Mouse (Mus musculus): ENCODE data around the gene Tacc3. TPM values are rescaled to one million over a fixed set of nuclear protein-coding genes. Genes with fewer than 3 reads are reported as not detected.

Tacc3 gene
- total RNA-seq, 4 experiments from 2014 or later: 1.6 to 3.1 (median 2.1) TPM

DNA sequence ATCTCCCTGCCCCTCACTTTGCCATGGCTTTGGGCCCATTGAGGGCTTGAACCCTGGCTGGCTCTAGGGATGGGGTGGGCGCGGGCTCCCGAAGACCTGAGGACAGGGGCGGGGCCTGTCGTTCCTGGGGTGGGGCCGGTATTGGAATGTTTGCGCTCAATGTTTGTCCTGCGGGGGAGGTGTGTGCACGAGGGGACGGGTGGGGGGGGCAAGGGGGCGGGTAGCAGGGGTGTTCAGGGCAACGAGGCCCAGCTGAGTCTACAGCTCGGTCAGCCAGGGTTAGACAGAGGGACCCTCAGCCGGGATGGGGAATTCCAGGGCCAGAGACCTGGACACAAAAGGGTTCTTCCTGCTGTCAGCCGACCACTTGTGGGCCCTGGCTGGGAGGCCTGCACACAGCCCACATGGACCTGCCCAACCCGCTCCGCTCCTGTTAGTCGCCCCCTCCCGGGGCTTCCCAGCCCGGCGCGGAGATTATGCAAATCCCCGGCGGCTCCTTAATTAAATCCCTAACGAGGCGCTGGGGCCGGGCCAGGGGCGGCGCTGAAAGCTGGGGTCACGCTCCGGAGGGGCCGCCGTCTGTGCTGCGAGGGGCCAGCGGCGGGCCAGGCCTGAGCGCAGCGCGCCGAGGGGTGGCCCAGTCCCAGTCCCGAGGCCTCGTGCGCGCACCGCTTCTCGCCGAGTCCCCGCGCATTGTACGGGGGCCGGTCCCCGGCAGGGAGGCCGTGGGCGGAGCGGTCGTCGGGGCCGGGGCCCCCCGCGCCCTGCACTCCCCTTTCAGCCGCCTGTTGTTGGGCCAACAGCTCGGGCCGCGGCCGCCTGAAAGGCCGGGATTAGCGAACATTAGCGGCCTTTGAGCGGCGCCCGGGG lies 37.2 kb downstream of the Tacc3 start:
- no peak for DNase-seq (ENCODE audit: low spot score)

DNA sequence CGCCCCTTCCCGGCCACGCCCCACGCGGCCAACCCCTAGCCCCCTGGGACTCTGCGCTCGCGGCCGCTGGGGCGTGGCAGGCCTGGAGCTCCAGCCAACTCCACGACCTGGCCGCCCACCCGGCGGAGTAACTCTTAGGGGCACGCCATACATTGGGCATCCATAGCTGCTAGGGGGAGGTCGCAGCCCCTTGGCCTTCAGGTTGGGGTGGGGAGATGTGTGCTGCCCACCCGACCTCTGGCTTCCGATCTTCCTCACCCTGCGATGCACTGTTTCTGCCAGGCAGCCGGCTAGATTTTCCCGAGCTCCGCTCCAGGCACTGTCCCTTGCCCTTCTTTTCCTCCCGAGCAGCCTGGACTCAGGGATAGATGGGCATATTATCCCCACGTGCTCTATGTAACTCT lies 37.8 kb downstream of the Tacc3 start:
- DNase-seq (ENCODE audit: low spot score): no peak

DNA sequence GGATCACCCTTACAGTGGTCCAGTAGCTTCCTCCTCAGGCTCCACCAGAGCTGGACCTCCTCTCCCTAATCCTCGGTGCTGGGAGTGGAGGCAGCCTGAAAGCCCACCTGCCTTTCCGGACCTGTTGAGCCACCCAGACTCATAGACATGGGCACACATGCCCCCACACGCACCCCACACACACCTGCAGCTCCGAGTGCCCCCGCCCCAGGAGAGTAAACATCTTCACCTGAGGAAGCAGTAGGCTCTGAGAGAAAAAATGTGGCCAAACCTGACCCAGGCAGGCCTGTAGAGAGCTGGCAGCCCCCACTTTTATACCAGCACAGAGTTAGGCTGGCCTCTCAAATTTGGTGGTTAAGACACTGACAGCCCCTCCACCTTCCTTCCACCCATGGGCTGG lies 38.5 kb downstream of the Tacc3 start:
- no peak for DNase-seq (ENCODE audit: low spot score)

DNA sequence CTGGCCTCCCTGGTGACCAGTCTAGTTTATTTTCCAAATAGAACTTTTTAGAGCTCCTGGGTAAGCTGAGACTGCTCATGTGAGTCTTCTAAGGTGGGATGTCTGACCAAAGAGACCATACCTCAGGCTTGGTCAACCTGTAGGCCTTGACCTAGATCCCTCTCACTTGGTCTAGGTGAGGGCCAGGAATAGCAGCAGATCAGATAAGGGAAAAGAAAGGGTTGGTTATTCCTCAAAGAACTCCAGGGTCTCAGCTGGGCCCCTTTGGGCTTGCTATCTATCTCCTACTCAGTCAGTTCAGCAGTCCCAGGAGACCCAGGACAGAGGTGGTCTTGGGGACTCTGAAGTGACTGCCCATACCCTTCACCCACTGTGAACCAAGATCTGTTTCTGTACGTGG lies 39.6 kb downstream of the Tacc3 start:
- no peak for DNase-seq (ENCODE audit: low spot score)

DNA sequence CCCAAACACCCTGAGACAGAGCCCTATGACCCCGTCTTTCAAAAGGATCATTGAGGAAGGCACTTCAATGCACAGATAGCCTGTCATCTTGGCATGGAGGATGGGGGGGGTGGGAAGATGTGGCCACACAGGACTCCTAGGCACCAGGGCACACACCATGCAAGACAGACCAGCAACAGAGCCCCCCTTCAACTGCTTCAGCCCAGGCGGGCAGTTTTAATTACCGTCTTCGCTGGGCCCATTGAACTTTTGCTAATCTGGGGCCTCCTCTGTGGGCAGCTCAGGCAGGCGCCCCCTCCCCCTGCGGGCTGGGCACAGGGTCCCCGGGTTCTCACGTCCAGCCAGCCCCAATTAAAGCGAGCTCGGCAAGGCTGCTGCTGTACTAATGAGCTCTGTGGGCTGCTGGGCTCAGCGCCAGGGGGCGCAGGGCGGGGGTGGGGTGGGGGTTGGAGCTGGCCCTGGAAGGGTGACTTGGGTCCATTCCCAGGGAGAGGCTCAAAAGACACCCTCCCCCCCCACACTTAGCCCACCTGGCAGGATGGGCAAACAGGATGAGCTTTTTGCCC lies 40.1 kb downstream of the Tacc3 start:
- DNase-seq (ENCODE audit: low spot score): no peak

DNA sequence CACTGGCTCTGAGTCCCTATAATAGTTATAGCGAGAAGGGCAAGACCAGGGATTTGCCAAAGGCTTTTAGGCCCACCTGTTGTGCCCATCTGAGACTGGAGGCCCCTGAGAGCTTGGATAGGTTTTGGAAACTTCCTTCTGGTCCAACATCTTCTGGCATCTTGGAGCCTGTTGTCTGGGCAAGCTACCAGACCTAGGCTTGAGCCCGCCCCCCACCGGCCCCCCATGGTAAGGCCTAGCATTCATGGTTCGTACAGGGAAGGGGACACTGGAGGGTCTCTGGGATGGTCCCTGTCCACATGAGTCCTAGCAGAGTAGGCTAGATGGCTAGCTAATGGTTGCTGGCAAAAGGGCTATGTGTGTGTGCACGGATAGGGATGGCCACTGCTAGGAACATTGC lies 40.7 kb downstream of the Tacc3 start:
- DNase-seq (ENCODE audit: low spot score): no peak

DNA sequence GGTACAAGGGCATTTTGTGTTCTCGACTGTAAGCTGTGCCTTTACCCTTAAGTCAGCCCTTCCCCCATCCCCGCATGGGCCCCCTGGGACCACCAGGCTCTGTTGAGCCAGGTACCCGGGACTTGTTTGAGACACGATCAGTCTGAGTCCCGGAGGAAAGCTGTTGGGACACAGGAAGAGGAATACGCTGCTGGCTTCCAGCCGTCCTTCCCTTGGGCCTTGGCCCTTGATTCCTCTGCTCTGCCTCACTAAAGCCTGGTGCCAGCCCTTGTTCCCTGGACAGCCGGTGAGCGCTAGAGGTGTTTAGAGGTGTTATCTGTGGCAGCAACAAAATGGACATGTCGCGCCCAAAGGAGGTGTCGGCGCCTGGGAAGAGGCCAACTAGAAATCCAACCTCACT lies 42.1 kb downstream of the Tacc3 start:
- no peak for DNase-seq (ENCODE audit: low spot score)

DNA sequence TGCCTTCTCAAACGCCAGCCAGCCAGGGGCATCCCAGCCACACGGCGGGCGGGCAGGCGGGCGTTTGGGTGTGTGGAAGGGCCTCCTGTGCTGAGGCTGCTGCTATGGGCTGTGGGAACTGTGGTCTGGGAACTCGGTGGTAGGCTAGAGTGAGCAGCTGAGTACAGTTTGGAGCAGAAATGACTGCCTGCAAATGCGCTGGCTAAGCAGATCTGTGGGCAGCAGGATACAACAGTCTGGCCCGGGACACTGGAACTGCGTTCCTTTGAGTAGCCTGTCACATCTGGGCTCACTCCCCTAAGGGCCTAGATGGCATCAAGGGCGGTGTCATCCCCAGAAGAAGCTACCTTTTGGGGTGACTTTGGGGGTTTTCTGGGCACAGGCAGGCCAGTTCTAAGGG lies 43.9 kb downstream of the Tacc3 start:
- no peak for DNase-seq (ENCODE audit: low spot score)

DNA sequence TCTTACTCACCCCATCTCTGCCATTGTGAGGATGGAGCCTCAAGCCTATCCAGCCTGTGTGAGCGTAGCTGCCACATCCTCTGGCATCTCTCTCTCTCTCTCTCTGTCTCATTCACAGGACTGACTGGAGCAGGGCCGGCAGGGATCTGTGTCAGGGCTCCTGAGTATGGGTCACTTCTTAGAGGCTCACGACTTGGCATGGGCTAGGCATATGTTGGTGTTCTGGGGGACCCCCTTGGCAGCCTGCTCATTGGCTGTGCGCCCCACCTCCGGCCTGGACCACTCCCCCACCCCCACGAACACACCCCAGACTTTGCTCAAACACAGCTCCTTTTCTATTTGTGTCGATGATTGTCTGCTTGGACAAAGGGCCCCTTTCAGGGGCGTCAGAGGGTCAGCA lies 46.1 kb downstream of the Tacc3 start:
- no peak for DNase-seq (ENCODE audit: low spot score)

DNA sequence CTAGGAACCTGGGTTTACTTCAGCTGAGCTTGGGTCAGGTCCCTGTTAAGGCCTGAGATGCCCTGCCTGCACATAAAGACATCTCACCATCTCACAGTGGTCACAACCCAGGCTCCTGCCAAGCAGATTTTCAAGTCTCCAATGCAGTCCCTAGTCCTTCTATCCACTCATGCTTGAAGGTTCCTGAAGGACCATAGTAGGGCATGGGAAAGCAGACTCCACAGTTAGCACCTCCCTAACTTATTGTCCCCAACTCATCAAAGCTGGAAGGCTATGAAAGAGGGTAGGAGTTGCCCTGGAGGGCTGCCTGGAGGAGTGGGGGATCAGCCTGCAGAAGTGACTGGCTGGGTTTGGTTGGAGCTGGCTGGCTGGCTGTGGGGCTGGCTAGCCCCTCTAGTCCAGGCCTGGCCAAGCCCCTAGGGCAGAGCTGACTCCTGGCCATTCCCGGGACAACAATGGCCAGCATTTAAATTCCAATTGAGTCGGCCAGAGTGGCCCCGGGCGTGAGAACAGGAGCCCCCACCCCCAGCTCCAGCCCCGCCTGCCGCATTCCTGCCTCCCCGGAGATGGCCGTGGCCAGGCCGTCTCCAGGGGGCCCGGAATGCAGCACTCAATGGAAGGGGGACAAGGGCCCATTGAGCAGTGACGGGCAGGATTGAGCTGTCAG lies 47.1 kb downstream of the Tacc3 start:
- no peak for DNase-seq (ENCODE audit: low spot score)

DNA sequence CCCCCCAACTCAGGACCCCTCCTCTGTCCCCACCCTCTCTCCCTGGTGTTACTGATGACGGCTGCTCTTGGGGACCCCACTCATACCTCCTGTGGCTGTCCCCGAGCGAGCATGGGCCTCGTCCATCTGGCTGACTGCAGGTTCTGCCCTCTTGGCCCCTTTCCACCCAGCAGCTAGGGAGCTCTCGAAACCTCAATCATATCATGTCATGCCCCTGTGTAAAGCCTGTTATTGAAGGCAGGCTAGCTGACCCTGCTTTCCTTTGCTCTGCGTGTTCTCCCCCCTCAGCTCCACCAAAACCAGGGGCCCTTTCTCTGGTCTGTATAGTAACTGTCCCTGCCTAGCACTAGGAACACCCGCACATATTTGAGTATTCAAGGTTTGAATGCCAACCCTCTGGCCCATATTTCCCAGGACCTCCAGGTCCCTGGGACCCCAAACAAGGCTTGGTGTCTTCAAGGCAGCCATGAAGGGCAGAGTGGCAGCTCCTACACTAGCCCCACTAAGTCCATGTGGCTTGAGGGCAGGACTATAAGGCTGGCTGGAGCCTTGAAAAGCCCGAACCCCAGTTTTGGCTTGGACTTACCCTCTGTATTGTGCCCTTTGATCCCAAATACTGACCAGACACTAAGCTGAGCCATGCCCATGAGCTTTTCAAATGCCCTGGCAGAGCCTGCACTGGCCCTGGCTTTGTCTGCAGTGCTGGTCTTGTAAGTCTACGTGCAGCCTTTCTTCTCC lies 47.9 kb downstream of the Tacc3 start:
- no peak for DNase-seq (ENCODE audit: low spot score)

DNA sequence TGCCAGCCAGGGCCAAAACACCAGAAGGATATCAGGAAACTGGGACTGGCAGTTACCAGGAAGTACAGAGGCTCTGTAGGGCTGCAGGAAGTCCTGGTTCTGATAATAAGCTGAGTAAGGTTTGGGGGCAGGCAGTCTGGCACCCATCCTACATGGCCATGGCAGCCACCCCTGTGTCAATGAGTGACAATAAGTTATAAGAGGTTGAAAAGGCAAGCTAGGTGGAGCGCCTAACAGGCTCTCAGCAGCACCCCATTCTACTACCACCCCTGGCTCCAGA lies 48.4 kb downstream of the Tacc3 start:
- DNase-seq (ENCODE audit: low spot score): no peak

DNA sequence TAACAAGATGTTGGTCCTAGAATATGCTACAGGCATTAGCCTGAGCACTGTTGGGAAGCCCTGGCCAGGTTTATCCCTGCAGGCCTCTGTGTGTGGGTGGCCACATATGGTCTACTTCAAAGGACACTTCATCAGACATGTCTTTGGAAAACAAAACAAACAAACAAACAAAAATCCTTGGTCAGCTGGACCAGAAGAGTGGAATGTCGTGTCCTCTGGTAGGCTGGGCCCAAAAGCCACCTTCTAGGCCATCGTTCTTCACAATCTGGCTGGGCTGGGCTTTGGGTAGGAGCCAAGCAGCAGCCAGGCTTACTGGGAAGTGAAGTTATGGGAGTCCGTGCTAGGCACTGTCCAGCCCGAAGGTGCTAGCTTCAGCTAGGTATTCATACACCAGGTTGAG lies 49.2 kb downstream of the Tacc3 start:
- DNase-seq (ENCODE audit: low spot score): no peak

DNA sequence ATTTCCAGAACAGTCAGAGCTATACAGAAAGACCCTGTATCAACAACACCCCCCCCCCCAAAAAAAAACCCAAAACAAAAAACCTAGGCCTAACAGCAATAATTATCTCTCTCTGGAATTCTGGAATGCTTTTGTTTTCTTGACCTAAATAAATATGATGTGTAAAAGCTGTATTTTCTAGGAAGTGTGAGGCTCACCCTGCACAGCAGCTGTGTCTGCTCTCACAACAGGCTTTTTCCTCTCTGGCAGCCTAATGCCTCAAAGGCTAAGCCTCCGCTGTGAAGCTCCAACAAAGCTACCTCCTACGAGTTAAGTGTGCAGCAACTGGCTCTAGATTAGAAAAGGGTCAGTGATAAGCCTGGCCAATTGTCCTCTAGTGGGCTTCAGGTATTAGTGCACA lies 51.1 kb downstream of the Tacc3 start:
- no peak for DNase-seq (ENCODE audit: low spot score)

DNA sequence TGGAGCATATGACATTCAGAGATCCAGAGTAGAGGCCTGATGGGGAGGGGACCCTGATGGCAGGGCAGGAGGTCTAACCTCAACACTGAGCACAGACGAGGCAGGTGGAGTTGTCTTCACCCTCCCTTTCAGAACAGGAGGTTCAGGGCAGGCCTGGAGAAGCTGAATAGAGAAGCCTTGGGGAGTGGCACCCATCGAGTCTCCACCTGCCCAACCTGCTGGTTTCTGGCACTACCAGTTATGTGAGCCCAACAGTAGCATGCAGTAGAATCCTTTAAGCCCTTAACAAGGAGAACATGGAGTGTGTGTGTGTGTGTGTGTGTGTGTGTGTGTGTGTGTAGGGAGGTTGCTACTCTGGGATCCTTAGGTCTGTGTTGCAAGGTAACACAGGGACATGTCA lies 54.6 kb downstream of the Tacc3 start:
- DNase-seq (ENCODE audit: low spot score): no peak

DNA sequence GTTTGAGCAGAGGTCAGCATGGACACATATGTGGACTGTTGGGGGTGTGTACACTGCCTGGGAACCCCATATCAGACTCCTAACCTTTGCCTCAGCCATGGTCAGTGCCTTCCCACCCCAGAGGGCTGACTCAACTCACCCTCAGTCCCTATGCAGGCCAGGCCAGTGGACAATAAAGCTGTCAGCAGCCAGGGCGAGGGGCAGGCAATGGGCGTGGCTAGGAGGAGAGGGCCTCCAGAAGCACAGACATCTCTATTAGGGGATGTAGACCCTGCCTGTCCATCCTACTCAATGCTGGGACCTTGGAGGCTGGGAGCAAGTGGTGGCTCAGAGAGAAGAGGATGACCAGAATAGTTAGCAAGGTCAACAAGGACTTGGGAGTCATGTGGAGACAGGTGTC lies 57.3 kb downstream of the Tacc3 start:
- no peak for DNase-seq (ENCODE audit: low spot score)

DNA sequence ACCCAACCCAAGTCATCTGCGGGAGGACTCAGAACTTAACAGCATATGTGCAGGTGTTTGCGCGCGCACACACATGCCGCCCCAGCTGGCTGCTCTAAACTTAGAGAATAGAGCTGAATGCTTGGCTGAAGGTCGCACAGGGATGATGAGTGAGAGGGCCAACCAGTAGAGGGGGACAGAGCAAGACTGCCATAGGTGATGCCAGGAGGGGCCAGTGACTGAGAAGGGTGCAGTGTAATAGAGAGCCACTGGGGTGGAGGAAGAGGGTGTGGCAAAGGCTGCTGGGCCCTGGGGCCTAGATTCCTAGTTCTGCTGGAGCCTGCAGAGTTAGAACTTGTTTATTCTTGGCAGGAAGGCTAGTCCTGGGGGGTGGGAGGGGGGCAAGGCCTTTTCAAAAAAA lies 58.5 kb downstream of the Tacc3 start:
- no peak for DNase-seq (ENCODE audit: low spot score)

DNA sequence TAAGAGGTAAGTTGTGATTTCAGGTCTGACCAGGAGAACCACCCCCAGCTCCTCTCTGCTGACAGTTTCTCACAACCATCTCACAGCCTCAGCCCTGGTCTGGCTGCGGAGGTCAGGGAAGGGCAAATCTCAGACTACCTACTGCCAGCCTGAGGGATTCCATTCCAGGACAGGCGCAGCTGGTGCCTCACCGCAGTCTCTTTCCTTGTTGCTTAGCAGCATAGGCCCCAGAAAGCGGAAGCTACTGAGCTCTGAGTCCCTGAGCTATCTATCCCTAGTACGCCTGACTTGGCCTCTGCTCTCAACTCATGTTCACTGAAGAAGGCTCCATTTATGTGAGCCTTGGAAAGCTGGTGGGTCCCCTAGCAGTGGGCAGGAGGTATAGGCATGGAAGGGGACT lies 60.5 kb downstream of the Tacc3 start:
- no peak for DNase-seq (ENCODE audit: low spot score)

DNA sequence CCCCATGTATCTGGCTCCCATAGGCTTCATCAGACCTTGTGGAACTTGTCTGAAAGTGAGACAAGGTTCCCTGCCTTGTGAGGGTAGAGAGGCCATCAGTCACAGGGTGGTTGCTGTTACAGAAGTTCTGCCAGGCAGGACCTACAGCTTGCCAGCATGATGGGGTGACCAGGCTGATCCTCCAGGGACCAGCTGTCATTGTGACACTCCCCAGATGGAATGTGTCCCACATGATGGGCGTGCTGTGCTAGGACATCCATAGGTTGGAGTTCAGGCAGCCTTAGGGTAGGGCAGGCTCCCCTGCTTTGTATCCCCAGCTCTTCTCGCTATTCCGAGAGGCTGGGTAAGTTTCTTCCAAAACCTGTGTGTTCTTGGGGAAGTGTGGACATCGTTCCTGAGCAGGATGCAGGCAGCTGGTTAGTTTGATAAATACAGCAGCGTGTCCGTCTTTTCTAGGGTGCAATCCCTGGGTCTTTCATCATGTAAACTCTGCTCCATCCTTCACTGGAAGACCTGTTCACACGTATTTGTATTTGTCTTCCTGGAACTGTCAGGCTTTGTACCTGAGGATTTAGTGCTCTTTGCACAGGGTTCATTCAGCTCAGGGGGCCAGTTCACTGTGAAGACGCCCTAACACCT lies 63.0 kb downstream of the Tacc3 start:
- no peak for DNase-seq (ENCODE audit: low spot score)

DNA sequence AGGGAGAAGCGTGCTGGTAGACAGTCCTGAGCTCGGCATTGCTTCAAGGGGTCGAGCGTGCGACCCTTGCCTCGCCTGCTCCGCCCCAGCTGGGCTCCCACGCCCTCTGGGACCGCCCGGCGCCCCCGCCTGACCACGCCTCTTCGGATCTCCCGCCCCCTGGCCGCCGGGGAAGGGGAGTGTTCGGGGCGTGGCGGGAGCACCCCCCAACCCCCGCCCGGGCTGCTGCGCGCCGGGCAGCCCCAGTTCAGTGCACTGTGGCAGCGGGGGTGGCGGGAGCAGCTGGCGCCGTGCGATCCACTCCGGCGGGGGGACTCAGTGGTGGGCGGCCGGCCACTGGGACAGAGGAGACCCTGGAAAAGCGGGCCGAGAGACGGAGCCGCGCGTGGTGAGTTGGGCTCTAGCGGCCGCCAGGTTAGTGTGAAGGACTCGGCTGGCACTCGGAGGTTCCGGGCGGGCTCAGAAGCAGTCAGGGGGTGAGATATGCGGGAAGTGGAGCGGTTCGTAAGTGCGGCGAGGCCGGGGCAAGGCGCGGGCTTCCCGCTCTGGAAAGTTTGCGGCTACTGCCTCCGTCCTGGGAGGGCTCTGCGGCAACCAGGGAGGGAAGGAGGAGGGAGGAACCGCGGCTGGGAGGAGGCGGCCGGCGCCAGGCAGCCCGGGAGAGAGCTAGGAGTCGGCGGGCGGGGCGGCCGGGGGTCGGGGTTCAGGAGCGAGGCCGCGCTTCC lies 63.8 kb downstream of the Tacc3 start, which contains the start of gene Fgfr3:
Fgfr3 (plus strand) TSS at position 134 of the 725 bp plus-strand sequence.
- peak; percentile 51 for DNase-seq (ENCODE audit: low spot score)

DNA sequence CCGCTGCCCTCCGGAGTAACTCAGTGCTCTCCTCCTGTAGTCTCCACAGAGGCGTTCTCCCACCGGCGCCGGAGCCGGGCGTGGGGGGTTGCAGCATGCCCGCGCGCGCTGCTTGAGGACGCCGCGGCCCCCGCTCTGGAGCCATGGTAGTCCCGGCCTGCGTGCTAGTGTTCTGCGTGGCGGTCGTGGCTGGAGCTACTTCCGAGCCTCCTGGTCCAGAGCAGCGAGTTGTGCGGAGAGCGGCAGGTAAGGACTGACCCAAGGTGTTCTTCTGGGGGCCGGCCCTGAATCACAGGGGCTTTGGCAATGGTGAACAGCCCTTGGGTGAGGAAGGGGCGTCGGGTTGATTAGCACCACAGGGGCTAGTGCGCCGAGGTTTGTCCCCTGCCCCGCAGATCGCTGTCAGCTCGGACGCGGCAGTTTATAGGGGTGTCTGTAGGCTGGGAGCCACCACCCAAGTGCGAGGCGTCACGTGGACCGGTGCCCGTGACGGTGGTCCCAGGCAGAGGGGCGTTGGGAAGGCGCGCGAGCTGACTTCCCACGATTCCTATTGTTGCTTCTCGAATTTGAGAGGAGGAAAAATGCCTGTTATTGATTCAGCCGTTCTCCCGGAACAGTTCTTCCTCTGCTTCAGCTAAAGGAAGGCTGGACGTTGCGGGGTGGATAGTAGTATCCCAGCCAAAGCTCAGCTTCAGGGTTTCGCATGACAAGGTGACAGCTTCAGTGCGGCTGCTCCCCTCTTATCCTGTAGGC lies 64.5 kb downstream of the Tacc3 start:
- no peak for DNase-seq (ENCODE audit: low spot score)
